Mouse (Mus musculus) MEL (cell line): ENCODE results near the gene Samd8.

Source experiments
- BHLHE40 ChIP-seq: IDR thresholded peaks from 2 replicates; pipeline ENCODE4 v1.6.1; 2012; ENCODE audit warnings: low read depth, mild to moderate bottlenecking, inconsistent platforms, low read length, improper control_type of control experiment, borderline replicate concordance
- CTCF ChIP-seq, 3 experiments: IDR thresholded peaks in 2 of 3; conservative IDR thresholded peaks in 1 of 3; 2 replicates each; pipeline ENCODE4 v1.5.1; 2011 to 2012; ENCODE audit warnings: low read length in 3 of 3, low read depth in 2 of 3, mild to moderate bottlenecking in 2 of 3, improper control_type of control experiment in 1 of 3, inconsistent platforms in 1 of 3, mixed read lengths in 1 of 3, moderate library complexity in 1 of 3; ENCODE audit not compliant: control insufficient read depth in 1 of 3, insufficient read depth in 1 of 3, poor library complexity in 1 of 3, severe bottlenecking in 1 of 3
- MAX ChIP-seq: IDR thresholded peaks from 2 replicates; pipeline ENCODE4 v1.6.1; 2011; ENCODE audit warnings: low read length, improper control_type of control experiment
- MXI1 ChIP-seq: IDR thresholded peaks from 2 replicates; pipeline ENCODE4 v1.6.1; 2011; ENCODE audit warnings: mild to moderate bottlenecking, low read depth, low read length, improper control_type of control experiment
- POLR2A ChIP-seq, 2 experiments: IDR thresholded peaks; 2 replicates each; pipeline ENCODE4 v1.6.1; 2011 to 2012; ENCODE audit warnings: low read length in 2 of 2, mild to moderate bottlenecking in 2 of 2, control low read depth in 1 of 2, improper control_type of control experiment in 1 of 2, low read depth in 1 of 2, moderate library complexity in 1 of 2; ENCODE audit not compliant: control insufficient read depth in 1 of 2, insufficient read depth in 1 of 2, poor library complexity in 1 of 2
- POLR2AphosphoS2 ChIP-seq: IDR thresholded peaks from 2 replicates; pipeline ENCODE4 v1.6.1; 2011; ENCODE audit warnings: low read length, improper control_type of control experiment
- TAL1 ChIP-seq: IDR thresholded peaks from 2 replicates; pipeline ENCODE4 v1.6.1; 2012; ENCODE audit warnings: mild to moderate bottlenecking, inconsistent platforms, low read length, moderate library complexity, mixed read lengths

DNA sequence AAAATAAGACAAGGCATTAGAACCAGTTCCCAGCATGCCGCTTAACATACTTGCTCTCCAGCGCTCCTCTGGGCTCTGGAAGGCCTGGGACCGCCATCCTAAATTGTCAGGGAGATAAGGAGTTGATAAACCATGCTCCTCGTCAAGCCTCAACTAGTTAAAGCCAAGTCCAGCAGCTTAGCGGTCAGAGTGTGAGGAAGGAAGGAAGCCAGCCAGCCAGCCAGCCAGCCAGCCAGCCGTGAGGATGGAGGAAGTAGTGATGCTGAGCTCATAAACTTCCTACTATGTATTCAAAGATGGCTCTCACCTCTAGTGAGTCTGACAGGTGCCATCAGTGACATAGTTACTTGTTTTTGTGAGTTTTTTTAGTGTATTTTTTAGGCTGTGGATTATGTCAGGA lies 92.9 kb downstream of the Samd8 start:
- TF ChIP-seq CTCF (IDR thresholded peaks at IDR 0.05 in 2 of 3, conservative IDR thresholded peaks at IDR 0.05 in 1 of 3; ENCODE audit: control insufficient read depth in 1 of 3, insufficient read depth in 1 of 3, low read depth in 2 of 3, low read length in 3 of 3, poor library complexity in 1 of 3, severe bottlenecking in 1 of 3) (no peak), POLR2AphosphoS2 (no peak; the same call in 1 of the 2 replicates), BHLHE40 (no peak), MAX (no peak), POLR2A (IDR thresholded peaks at IDR 0.05; ENCODE audit: control insufficient read depth in 1 of 2, insufficient read depth in 1 of 2, low read depth in 1 of 2, low read length in 2 of 2, poor library complexity in 1 of 2) (no peak), TAL1 (no peak), MXI1 (no peak)
